Mouse (Mus musculus) layer of hippocampus, postnatal 10 days (tissue): Measurements from ENCODE around the gene Pou2f1. TPM values are rescaled to one million over a fixed set of nuclear protein-coding genes. Genes with fewer than 3 reads are reported as not detected.
"Not testable (repeated sequence)": the region's sequence is repeated elsewhere in the genome, so short reads cannot be mapped to it uniquely, and the experiment has no call there.

ENCODE experiments used
- DNase-seq, 2 experiments: peaks; one replicate each; pipeline ENCODE4 v3.0.0; 2021; ENCODE audit warnings: low spot score in 2 of 2
- total RNA-seq, 2 experiments: library from RNA; stranded (reverse); gene quantifications; 2 replicates each; pipeline ENCODE4 v1.2.3; 2021

Gene Pou2f1
- total RNA-seq, 2 experiments from 2014 or later = 18.6 to 22.2 TPM

- peak; percentile 90 to 94 for DNase-seq
These were observed 924 bp upstream of the Pou2f1 start for GRCm38 (mm10) chr1:166003181-166004022.

GRCm38 (mm10) chr1:166001904-166002489 lies 481 bp downstream of the Pou2f1 start:
- DNase-seq = no peak

GRCm38 (mm10) chr1:166001121-166001903 lies 1.2 kb downstream of the Pou2f1 start:
- peak; percentile 38 to 53 for DNase-seq

- peak; percentile 13 to 22 for DNase-seq
These were observed 1.8 kb downstream of the Pou2f1 start for GRCm38 (mm10) chr1:166000601-166001120.

- no peak for DNase-seq
These were observed 2.8 kb downstream of the Pou2f1 start for GRCm38 (mm10) chr1:165999709-166000108.

GRCm38 (mm10) chr1:165995661-165996055 lies 6.8 kb downstream of the Pou2f1 start:
- DNase-seq = no peak

GRCm38 (mm10) chr1:165995011-165995660 lies 7.3 kb downstream of the Pou2f1 start:
- DNase-seq = not testable (repeated sequence)

GRCm38 (mm10) chr1:165994279-165994678 lies 8.2 kb downstream of the Pou2f1 start:
- DNase-seq = no peak

- no peak for DNase-seq
These were observed 9.0 kb downstream of the Pou2f1 start for GRCm38 (mm10) chr1:165993270-165994156.

- DNase-seq = no peak
These were observed 13.9 kb downstream of the Pou2f1 start for GRCm38 (mm10) chr1:165988536-165988935.

GRCm38 (mm10) chr1:165988072-165988471 lies 14.4 kb downstream of the Pou2f1 start:
- DNase-seq = no peak

- DNase-seq = no peak
These were observed 16.6 kb downstream of the Pou2f1 start for GRCm38 (mm10) chr1:165985743-165986360.

- DNase-seq = no peak
These were observed 17.3 kb downstream of the Pou2f1 start for GRCm38 (mm10) chr1:165985186-165985585.

GRCm38 (mm10) chr1:165976672-165977448 lies 25.6 kb downstream of the Pou2f1 start:
- peak in 1 of 2 experiments; percentile 23 for DNase-seq

- DNase-seq = no peak
These were observed 33.3 kb downstream of the Pou2f1 start for GRCm38 (mm10) chr1:165969001-165969690.

GRCm38 (mm10) chr1:165967027-165967654 lies 35.3 kb downstream of the Pou2f1 start:
- peak; percentile 66 for DNase-seq

GRCm38 (mm10) chr1:165966156-165966914 lies 36.1 kb downstream of the Pou2f1 start:
- DNase-seq = no peak
